Comparison of ENCODE assay signal across 22 mouse cellular contexts in genomic region chr10:94794666-94795244, GRCm38 (mm10).
DNase-seq lines count a peak whose midpoint lies in the region; ATAC-seq and TF ChIP-seq lines count a peak whose summit lies in the region.
"Had no signal": no experiment of that assay in that cellular context is flagged by ENCODE, and none has a peak within 500 bp of the region (broad histone marks: within the 10 kb centered on the region; RNA-seq: fewer than 3 reads in every experiment).

No protein-coding gene starts in this region.

- no peak overlapping the region for H3K4me3 ChIP-seq in forebrain, embryonic 13.5 days
- H3K4me3 ChIP-seq in forebrain, embryonic 12.5 days (replicated peaks): no peak overlapping the region
- H3K4me3 ChIP-seq in intestine, embryonic 16.5 days (ENCODE audit: low read length): no peak overlapping the region
- H3K4me3 ChIP-seq in thymus, adult 2 months (ENCODE audit: control insufficient read depth, insufficient read depth, low read length): no peak overlapping the region
- H3K4me3 ChIP-seq: embryonic facial prominence, embryonic 13.5 days; heart, adult 2 months; heart, embryonic 15.5 days; hindbrain, embryonic 13.5 days had no signal

- H3K4me2 ChIP-seq in forebrain, embryonic 13.5 days: no peak overlapping the region
- no peak overlapping the region for H3K4me2 ChIP-seq in forebrain, embryonic 12.5 days
- no peak overlapping the region for H3K4me2 ChIP-seq in intestine, embryonic 16.5 days (ENCODE audit: low read depth, low read length)
- H3K4me2 ChIP-seq: embryonic facial prominence, embryonic 13.5 days; heart, embryonic 11.5 days; heart, embryonic 15.5 days; hindbrain, embryonic 13.5 days had no signal

- DNase-seq in spleen, postnatal 4 days (ENCODE audit: low spot score in 2 of 2): peak; percentile 5 to 37
- no peak for DNase-seq in spleen, postnatal 10 days (ENCODE audit: low spot score in 2 of 2)
- no peak for DNase-seq in thymus, adult 2 months
- DNase-seq: adrenal gland, postnatal 14 days; B cell, adult 2 months; cerebellum, adult 2 months; cerebellum, postnatal 25 days; gastrocnemius, postnatal 10 days; heart, adult 2 months; heart, postnatal 14 days; kidney, adult 18-20 months had no signal

- H3K27ac ChIP-seq in forebrain, embryonic 13.5 days: no peak overlapping the region
- no peak overlapping the region for H3K27ac ChIP-seq in forebrain, embryonic 12.5 days
- no peak overlapping the region for H3K27ac ChIP-seq in intestine, embryonic 16.5 days (ENCODE audit: low read length)
- no peak overlapping the region for H3K27ac ChIP-seq in thymus, adult 2 months (ENCODE audit: control insufficient read depth, insufficient read depth, low read length)
- H3K27ac ChIP-seq: embryonic facial prominence, embryonic 13.5 days; heart, adult 2 months; heart, embryonic 15.5 days; hindbrain, embryonic 13.5 days; hindbrain, postnatal 0 days had no signal

- ATAC-seq in forebrain, embryonic 13.5 days: peak; percentile 61; the same call in 1 of the 2 replicates
- ATAC-seq in forebrain, embryonic 12.5 days (ENCODE audit: low FRiP score): no peak
- ATAC-seq in granulocyte monocyte progenitor cell, adult 5-6 weeks (replicated peaks; ENCODE audit: poor library complexity, severe bottlenecking): peak; percentile 58
- no peak for ATAC-seq in intestine, embryonic 16.5 days
- ATAC-seq: activated CD4-positive, CD25-positive, alpha-beta regulatory T cell, adult 4 months; hindbrain, postnatal 0 days; Patski had no signal

- WGBS in forebrain, embryonic 13.5 days: 79% methylated on average over 5 of the region's 5 CpGs
- WGBS in forebrain, embryonic 12.5 days: 88% methylated on average over 5 of the region's 5 CpGs
- 89% methylated on average over 5 of the region's 5 CpGs for WGBS in intestine, embryonic 16.5 days
- WGBS in thymus, adult 2 months: 92% methylated on average over 5 of the region's 5 CpGs

- H3K4me1 ChIP-seq in forebrain, embryonic 13.5 days: peaks cover 7% of the 10 kb centered on the region
- H3K4me1 ChIP-seq in forebrain, embryonic 12.5 days: peaks cover 6% of the 10 kb centered on the region
- H3K4me1 ChIP-seq in intestine, embryonic 16.5 days (ENCODE audit: control insufficient read depth, insufficient read depth, low read length): no peaks in the 10 kb centered on the region
- no peaks in the 10 kb centered on the region for H3K4me1 ChIP-seq in thymus, adult 2 months (replicated peaks; ENCODE audit: control insufficient read depth, insufficient read depth, low read length)

- no peak for TF ChIP-seq POLR2A in thymus, adult 2 months (IDR thresholded peaks at IDR 0.05; ENCODE audit: control insufficient read depth, extremely low read depth, insufficient read depth, low read length, poor library complexity)

- no peaks in the 10 kb centered on the region for H3K27me3 ChIP-seq in forebrain, embryonic 13.5 days
- no peaks in the 10 kb centered on the region for H3K27me3 ChIP-seq in forebrain, embryonic 12.5 days
- no peaks in the 10 kb centered on the region for H3K27me3 ChIP-seq in intestine, embryonic 16.5 days (replicated peaks; ENCODE audit: control insufficient read depth, insufficient read depth, low read length)
- no peaks in the 10 kb centered on the region for H3K27me3 ChIP-seq in thymus, adult 2 months (ENCODE audit: control insufficient read depth, insufficient read depth, low read length)
- H3K27me3 ChIP-seq: embryonic facial prominence, embryonic 13.5 days; heart, embryonic 15.5 days; hindbrain, embryonic 13.5 days; Patski had no signal

- H3K36me3 ChIP-seq in forebrain, embryonic 13.5 days (ENCODE audit: poor library complexity, severe bottlenecking): peaks cover 51% of the 10 kb centered on the region
- peaks cover 36% of the 10 kb centered on the region for H3K36me3 ChIP-seq in forebrain, embryonic 12.5 days (replicated peaks)
- H3K36me3 ChIP-seq in intestine, embryonic 16.5 days (ENCODE audit: control insufficient read depth, insufficient read depth, low read length): no peaks in the 10 kb centered on the region
- H3K36me3 ChIP-seq in thymus, adult 2 months (ENCODE audit: control insufficient read depth, insufficient read depth, low read length): no peaks in the 10 kb centered on the region; the same call in 1 of the 2 replicates
- H3K36me3 ChIP-seq: heart, embryonic 15.5 days had no signal

- H3K9me3 ChIP-seq in forebrain, embryonic 13.5 days (replicated peaks): no peaks in the 10 kb centered on the region
- no peaks in the 10 kb centered on the region for H3K9me3 ChIP-seq in forebrain, embryonic 12.5 days
- no peaks in the 10 kb centered on the region for H3K9me3 ChIP-seq in intestine, embryonic 16.5 days (ENCODE audit: control insufficient read depth, low read length)
- H3K9me3 ChIP-seq: embryonic facial prominence, embryonic 13.5 days; heart, embryonic 15.5 days; hindbrain, embryonic 13.5 days had no signal

- no peak for TF ChIP-seq CTCF in thymus, adult 2 months (IDR thresholded peaks at IDR 0.05; ENCODE audit: borderline replicate concordance, control insufficient read depth, extremely low read depth, insufficient read depth, low read length, poor library complexity)

- no peak overlapping the region for H3K9ac ChIP-seq in forebrain, embryonic 13.5 days
- no peak overlapping the region for H3K9ac ChIP-seq in forebrain, embryonic 12.5 days
- no peak overlapping the region for H3K9ac ChIP-seq in intestine, embryonic 16.5 days (ENCODE audit: low read depth, low read length)
- H3K9ac ChIP-seq: embryonic facial prominence, embryonic 13.5 days; heart, embryonic 15.5 days; hindbrain, embryonic 13.5 days had no signal

Comparison
In these comparisons a context has a peak if more than half of its experiments do, and no peak if none do; other contexts are left out.
1. ATAC-seq: peak in forebrain, embryonic 13.5 days (single experiment) and granulocyte monocyte progenitor cell, adult 5-6 weeks (single experiment); none in forebrain, embryonic 12.5 days (single experiment) and intestine, embryonic 16.5 days (single experiment).
2. DNase-seq: peak in spleen, postnatal 4 days (2 of 2); none in spleen, postnatal 10 days (0 of 2) and thymus, adult 2 months (single experiment).